Mouse (Mus musculus): ENCODE measurements around the gene Kctd3. TPM values are rescaled to one million over a fixed set of nuclear protein-coding genes. Genes with fewer than 3 reads are reported as not detected.

The Kctd3 gene
- polyA plus RNA-seq, 1 experiment, result 82.6 TPM

GRCm38 (mm10) chr1:189012846-189013586 lies 5.4 kb upstream of the Kctd3 start:
- no peak for DNase-seq (ENCODE audit: extremely low spot score in 1 of 2, low spot score in 1 of 2)

- DNase-seq (ENCODE audit: extremely low spot score in 1 of 2, low spot score in 1 of 2), result no peak
Observed at GRCm38 (mm10) chr1:189010671-189011070, 3.0 kb upstream of the Kctd3 start.

GRCm38 (mm10) chr1:189007980-189008324 lies 311 bp upstream of the Kctd3 start:
- no peak for DNase-seq (ENCODE audit: extremely low spot score in 1 of 2, low spot score in 1 of 2)

- no peak for DNase-seq (ENCODE audit: extremely low spot score in 1 of 2, low spot score in 1 of 2)
Observed at GRCm38 (mm10) chr1:189006826-189007225, 815 bp downstream of the Kctd3 start.

- DNase-seq (ENCODE audit: extremely low spot score in 1 of 2, low spot score in 1 of 2), result no peak
Observed at GRCm38 (mm10) chr1:189006267-189006666, 1.4 kb downstream of the Kctd3 start.

- no peak for DNase-seq (ENCODE audit: extremely low spot score in 1 of 2, low spot score in 1 of 2)
Observed at GRCm38 (mm10) chr1:189004774-189005173, 2.9 kb downstream of the Kctd3 start.

GRCm38 (mm10) chr1:189001815-189002214 lies 5.8 kb downstream of the Kctd3 start:
- DNase-seq (ENCODE audit: extremely low spot score in 1 of 2, low spot score in 1 of 2), result no peak

- no peak for DNase-seq (ENCODE audit: extremely low spot score in 1 of 2, low spot score in 1 of 2)
Observed at GRCm38 (mm10) chr1:188999981-189000380, 7.7 kb downstream of the Kctd3 start.

- DNase-seq (ENCODE audit: extremely low spot score in 1 of 2, low spot score in 1 of 2), result no peak
Observed at GRCm38 (mm10) chr1:188997921-188998320, 9.7 kb downstream of the Kctd3 start.

- DNase-seq (ENCODE audit: extremely low spot score in 1 of 2, low spot score in 1 of 2), result peak in 1 of 2 experiments; percentile 79
Observed at GRCm38 (mm10) chr1:188993218-188993617, 14.4 kb downstream of the Kctd3 start.

GRCm38 (mm10) chr1:188980050-188980449 lies 27.6 kb downstream of the Kctd3 start:
- peak in 1 of 2 experiments; percentile 72 for DNase-seq (ENCODE audit: extremely low spot score in 1 of 2, low spot score in 1 of 2)

GRCm38 (mm10) chr1:188973926-188974325 lies 33.7 kb downstream of the Kctd3 start:
- no peak for DNase-seq (ENCODE audit: extremely low spot score in 1 of 2, low spot score in 1 of 2)

GRCm38 (mm10) chr1:188973078-188973477 lies 34.6 kb downstream of the Kctd3 start:
- DNase-seq (ENCODE audit: extremely low spot score in 1 of 2, low spot score in 1 of 2), result no peak

GRCm38 (mm10) chr1:188952501-188952900 lies 55.1 kb downstream of the Kctd3 start:
- DNase-seq (ENCODE audit: extremely low spot score in 1 of 2, low spot score in 1 of 2), result no peak

GRCm38 (mm10) chr1:188951091-188951490 lies 56.5 kb downstream of the Kctd3 start:
- DNase-seq (ENCODE audit: extremely low spot score in 1 of 2, low spot score in 1 of 2), result no peak

GRCm38 (mm10) chr1:188948276-188948675 lies 59.4 kb downstream of the Kctd3 start:
- DNase-seq (ENCODE audit: extremely low spot score in 1 of 2, low spot score in 1 of 2), result peak in 1 of 2 experiments; percentile 6

GRCm38 (mm10) chr1:188947794-188948193 lies 59.8 kb downstream of the Kctd3 start:
- peak in 1 of 2 experiments; percentile 28 for DNase-seq (ENCODE audit: extremely low spot score in 1 of 2, low spot score in 1 of 2)

GRCm38 (mm10) chr1:188946849-188947248 lies 60.8 kb downstream of the Kctd3 start:
- DNase-seq (ENCODE audit: extremely low spot score in 1 of 2, low spot score in 1 of 2), result no peak

- DNase-seq (ENCODE audit: extremely low spot score in 1 of 2, low spot score in 1 of 2), result no peak
Observed at GRCm38 (mm10) chr1:188945326-188945725, 62.3 kb downstream of the Kctd3 start.

GRCm38 (mm10) chr1:188937246-188937780 lies 70.3 kb downstream of the Kctd3 start:
- no peak for DNase-seq (ENCODE audit: extremely low spot score in 1 of 2, low spot score in 1 of 2)

Measured in frontal cortex, adult 2 months (tissue).